Mouse (Mus musculus) MEL (cell line): ENCODE results near the gene Mlh1. TPM values are rescaled to one million over a fixed set of nuclear protein-coding genes. Genes with fewer than 3 reads are reported as not detected.

Source experiments
- DNase-seq: peaks from one replicate; pipeline ENCODE4 v3.0.0; 2011; ENCODE audit warnings: low read depth, low spot score
- H3K27ac ChIP-seq: 2 replicates; pipeline ENCODE4 v1.5.1; 2012; ENCODE audit warnings: low read depth, mild to moderate bottlenecking, control low read depth, low read length, moderate library complexity; ENCODE audit not compliant: control insufficient read depth
- H3K27me3 ChIP-seq, 2 experiments: fragments of 150-350 bp in 1 of 2; sonication (generic) in 1 of 2; 2 replicates each; pipeline ENCODE4 v1.6.1; 2012; ENCODE audit warnings: low read length in 2 of 2, mild to moderate bottlenecking in 2 of 2, improper control_type of control experiment in 1 of 2, moderate library complexity in 1 of 2; ENCODE audit not compliant: insufficient read depth in 2 of 2, control insufficient read depth in 1 of 2
- H3K36me3 ChIP-seq, 2 experiments: 2 replicates each; pipeline ENCODE4 v1.6.1; 2012 to 2014; ENCODE audit warnings: low read length in 2 of 2, improper control_type of control experiment in 1 of 2, inconsistent platforms in 1 of 2, mild to moderate bottlenecking in 1 of 2; ENCODE audit not compliant: insufficient read depth in 2 of 2, control insufficient read depth in 1 of 2
- H3K4me1 ChIP-seq, 2 experiments: fragments of 150-350 bp in 1 of 2; sonication (generic) in 1 of 2; 2 replicates each; pipeline ENCODE4 v1.6.1; 2012; ENCODE audit warnings: low read length in 2 of 2, improper control_type of control experiment in 1 of 2, mild to moderate bottlenecking in 1 of 2; ENCODE audit not compliant: insufficient read depth in 2 of 2, control insufficient read depth in 1 of 2
- H3K4me3 ChIP-seq, 2 experiments: fragments of 150-350 bp in 1 of 2; sonication (generic) in 1 of 2; 2 replicates each; pipeline ENCODE4 v1.5.1; 2012; ENCODE audit warnings: low read depth in 2 of 2, low read length in 2 of 2, mild to moderate bottlenecking in 2 of 2, moderate library complexity in 2 of 2, control low read depth in 1 of 2, improper control_type of control experiment in 1 of 2; ENCODE audit not compliant: control insufficient read depth in 1 of 2, insufficient read depth in 1 of 2
- H3K79me2 ChIP-seq: 2 replicates; pipeline ENCODE4 v1.6.1; 2012; ENCODE audit warnings: mild to moderate bottlenecking, low read length, moderate library complexity; ENCODE audit not compliant: control insufficient read depth, poor library complexity, insufficient read depth
- H3K9ac ChIP-seq: 2 replicates; pipeline ENCODE4 v1.6.1; 2012; ENCODE audit warnings: low read depth, mild to moderate bottlenecking, control low read depth, low read length, moderate library complexity; ENCODE audit not compliant: control insufficient read depth, poor library complexity, severe bottlenecking
- H3K9me3 ChIP-seq: fragments of 150-350 bp; sonication (generic); replicated peaks from 2 replicates; pipeline ENCODE4 v1.6.1; 2012; ENCODE audit warnings: mild to moderate bottlenecking, low read length, improper control_type of control experiment, moderate library complexity; ENCODE audit not compliant: insufficient read depth
- CHD1 ChIP-seq: IDR thresholded peaks from 2 replicates; pipeline ENCODE4 v1.6.1; 2012; ENCODE audit warnings: low read depth, mild to moderate bottlenecking, inconsistent platforms, low read length, improper control_type of control experiment
- E2F4 ChIP-seq: IDR thresholded peaks from 2 replicates; pipeline ENCODE4 v1.6.1; 2011; ENCODE audit warnings: low read depth, low read length, improper control_type of control experiment, borderline replicate concordance
- ELF1 ChIP-seq: IDR thresholded peaks from 2 replicates; pipeline ENCODE4 v1.6.1; 2014; ENCODE audit warnings: low read depth, mild to moderate bottlenecking, inconsistent platforms, low read length, improper control_type of control experiment, moderate library complexity
- EP300 ChIP-seq, 2 experiments: IDR thresholded peaks; 2 replicates each; pipeline ENCODE4 v1.6.1; 2011; ENCODE audit warnings: improper control_type of control experiment in 2 of 2, low read length in 2 of 2, low read depth in 1 of 2, mild to moderate bottlenecking in 1 of 2
- GATA1 ChIP-seq: IDR thresholded peaks from 2 replicates; pipeline ENCODE4 v1.6.1; 2011; ENCODE audit warnings: low read depth, low read length, improper control_type of control experiment
- HCFC1 ChIP-seq: IDR thresholded peaks from 2 replicates; pipeline ENCODE4 v1.6.1; 2012; ENCODE audit warnings: low read depth, mild to moderate bottlenecking, inconsistent platforms, low read length, improper control_type of control experiment, moderate library complexity
- KAT2A ChIP-seq: conservative IDR thresholded peaks from 2 replicates; pipeline ENCODE4 v1.6.1; 2012; ENCODE audit warnings: low read depth, low read length, improper control_type of control experiment, inconsistent platforms
- MAFK ChIP-seq: IDR thresholded peaks from 2 replicates; pipeline ENCODE4 v1.6.1; 2011; ENCODE audit warnings: low read depth, mild to moderate bottlenecking, low read length, improper control_type of control experiment, borderline replicate concordance
- MAZ ChIP-seq: IDR thresholded peaks from 2 replicates; pipeline ENCODE4 v1.6.1; 2012; ENCODE audit warnings: low read depth, mild to moderate bottlenecking, inconsistent platforms, low read length, improper control_type of control experiment
- MEF2A ChIP-seq: IDR thresholded peaks from 2 replicates; pipeline ENCODE4 v1.6.1; 2014; ENCODE audit warnings: low read depth, mild to moderate bottlenecking, inconsistent platforms, low read length, improper control_type of control experiment; ENCODE audit not compliant: poor library complexity, insufficient replicate concordance, severe bottlenecking; ENCODE audit errors: extremely low read depth
- NRF1 ChIP-seq: IDR thresholded peaks from 2 replicates; pipeline ENCODE4 v1.6.1; 2014; ENCODE audit warnings: low read depth, mild to moderate bottlenecking, inconsistent platforms, low read length, improper control_type of control experiment, moderate library complexity; ENCODE audit not compliant: poor library complexity, insufficient read depth, severe bottlenecking
- POLR2AphosphoS5 ChIP-seq: IDR thresholded peaks from 2 replicates; pipeline ENCODE4 v1.6.1; 2012; ENCODE audit warnings: low read depth, borderline replicate concordance, mild to moderate bottlenecking, inconsistent platforms, low read length, moderate library complexity, mixed read lengths
- RAD21 ChIP-seq: IDR thresholded peaks from 2 replicates; pipeline ENCODE4 v1.6.1; 2011; ENCODE audit warnings: mild to moderate bottlenecking, low read depth, low read length, improper control_type of control experiment
- RCOR1 ChIP-seq: IDR thresholded peaks from 2 replicates; pipeline ENCODE4 v1.6.1; 2012; ENCODE audit warnings: low read depth, mild to moderate bottlenecking, inconsistent platforms, low read length, improper control_type of control experiment
- TAL1 ChIP-seq: IDR thresholded peaks from 2 replicates; pipeline ENCODE4 v1.6.1; 2012; ENCODE audit warnings: mild to moderate bottlenecking, inconsistent platforms, low read length, moderate library complexity, mixed read lengths
- USF1 ChIP-seq: IDR thresholded peaks from 2 replicates; pipeline ENCODE4 v1.6.1; 2014; ENCODE audit warnings: low read depth, mild to moderate bottlenecking, inconsistent platforms, low read length, improper control_type of control experiment, moderate library complexity
- ZKSCAN1 ChIP-seq: IDR thresholded peaks from 2 replicates; pipeline ENCODE4 v1.6.1; 2012; ENCODE audit warnings: low read depth, mild to moderate bottlenecking, inconsistent platforms, low read length, improper control_type of control experiment, moderate library complexity
- ZMIZ1 ChIP-seq: IDR thresholded peaks from 2 replicates; pipeline ENCODE4 v1.6.1; 2012; ENCODE audit warnings: low read depth, mild to moderate bottlenecking, inconsistent platforms, low read length, improper control_type of control experiment, moderate library complexity
- ZNF384 ChIP-seq: IDR thresholded peaks from 2 replicates; pipeline ENCODE4 v1.6.1; 2012; ENCODE audit warnings: low read depth, mild to moderate bottlenecking, inconsistent platforms, low read length, improper control_type of control experiment
- polyA plus RNA-seq, 2 experiments: library from polyadenylated mRNA; stranded (reverse) in 1 of 2; unstranded in 1 of 2; fragments of >175 nt in 1 of 2; fragments of >200 nt in 1 of 2; gene quantifications; 2 replicates each; pipeline versions ENCODE4 v1.2.1 to v1.2.4; 2012; ENCODE audit warnings: low replicate concordance in 2 of 2, low read depth in 1 of 2; ENCODE audit not compliant: insufficient read length in 2 of 2, insufficient read depth in 1 of 2, missing spikeins in 1 of 2
- total RNA-seq: library from RNA; depleted of rRNA; stranded (reverse); fragments of 300-350 nt; gene quantifications from 2 replicates; pipeline ENCODE4 v1.2.3, GENCODE M21; 2012

The Mlh1 gene
- total and polyA plus RNA-seq, 3 experiments = 21.8 to 31.7 TPM; not detected in 1

GRCm38 (mm10) chr9:111293234-111293633 lies 21.6 kb upstream of the Mlh1 start:
- Histone ChIP-seq H3K4me3 (no peak overlapping the region), H3K4me1 (no peaks in the 10 kb centered on the region), H3K27me3 (no peaks in the 10 kb centered on the region; a peak in 2 of 4 replicates), H3K36me3 (0 out of 4 replicates have a peak, but pooled peaks cover 0 to 3% of the 10 kb centered on the region in 2 experiments), H3K9me3 (no peaks in the 10 kb centered on the region), H3K9ac (no peak overlapping the region), H3K79me2 (no peaks in the 10 kb centered on the region), H3K27ac (no peak overlapping the region)
- TF ChIP-seq KAT2A (no peak), EP300 (IDR thresholded peaks at IDR 0.05; ENCODE audit: low read depth in 1 of 2, low read length in 2 of 2) (no peak), RAD21 (no peak), HCFC1 (no peak), TAL1 (no peak), ELF1 (no peak)
- no peak for DNase-seq

- Histone ChIP-seq H3K27ac (no peak overlapping the region), H3K36me3 (0 out of 4 replicates have a peak, but pooled peaks cover 0 to 3% of the 10 kb centered on the region in 2 experiments), H3K4me3 (no peak overlapping the region), H3K9me3 (no peaks in the 10 kb centered on the region), H3K79me2 (no peaks in the 10 kb centered on the region), H3K9ac (no peak overlapping the region), H3K27me3 (no peaks in the 10 kb centered on the region; a peak in 1 of 4 replicates), H3K4me1 (no peaks in the 10 kb centered on the region)
- no peak for TF ChIP-seq EP300 (IDR thresholded peaks at IDR 0.05; ENCODE audit: low read depth in 1 of 2, low read length in 2 of 2)
- TF ChIP-seq MEF2A = no peak
- no peak for TF ChIP-seq HCFC1
- TF ChIP-seq NRF1 = no peak
- no peak for TF ChIP-seq ZNF384
- no peak for TF ChIP-seq RCOR1
- TF ChIP-seq CHD1 = no peak
- no peak for TF ChIP-seq GATA1
- TF ChIP-seq E2F4 = no peak
- TF ChIP-seq POLR2AphosphoS5 = no peak
- no peak for TF ChIP-seq ZMIZ1
- no peak for TF ChIP-seq ZKSCAN1
- no peak for TF ChIP-seq USF1
- TF ChIP-seq MAZ = no peak
- no peak for TF ChIP-seq RAD21
- no peak for TF ChIP-seq MAFK
- DNase-seq = no peak
Measured at GRCm38 (mm10) chr9:111290539-111291100, 19.0 kb upstream of the Mlh1 start.
